Mouse (Mus musculus) kidney, adult 2 months (tissue): ENCODE measurements around the gene Slc5a3. TPM values are rescaled to one million over a fixed set of nuclear protein-coding genes. Genes with fewer than 3 reads are reported as not detected.

Source experiments
- DNase-seq: peaks from one replicate; pipeline ENCODE4 v3.0.0; 2021
- H3K27ac ChIP-seq: fragments of 200-500 bp; 2 replicates; pipeline ENCODE4 v1.5.1; 2012; ENCODE audit warnings: low read depth, low read length, control low read depth, inconsistent platforms; ENCODE audit not compliant: insufficient read depth
- H3K27me3 ChIP-seq: fragments of 200-500 bp; replicated peaks from 2 replicates; pipeline ENCODE4 v1.6.1; 2012; ENCODE audit warnings: mild to moderate bottlenecking, moderate library complexity, low read length, inconsistent platforms; ENCODE audit not compliant: control insufficient read depth, insufficient read depth
- H3K36me3 ChIP-seq: fragments of 200-500 bp; 2 replicates; pipeline ENCODE4 v1.6.1; 2012; ENCODE audit warnings: mild to moderate bottlenecking, moderate library complexity, low read length, inconsistent platforms; ENCODE audit not compliant: control insufficient read depth, insufficient read depth
- H3K4me1 ChIP-seq: fragments of 200-500 bp; 2 replicates; pipeline ENCODE4 v1.6.1; 2011; ENCODE audit warnings: low read length; ENCODE audit not compliant: control insufficient read depth, insufficient read depth
- H3K4me3 ChIP-seq: fragments of 200-500 bp; 2 replicates; pipeline ENCODE4 v1.5.1; 2011; ENCODE audit warnings: mild to moderate bottlenecking, low read depth, low read length, control low read depth; ENCODE audit not compliant: insufficient read depth
- CTCF ChIP-seq: fragments of 200-500 bp; conservative IDR thresholded peaks from 2 replicates; pipeline ENCODE4 v1.5.1; 2011; ENCODE audit warnings: low read depth, mild to moderate bottlenecking, control low read depth, low read length, moderate library complexity, mixed read lengths; ENCODE audit not compliant: insufficient read depth, insufficient read length
- POLR2A ChIP-seq: fragments of 200-500 bp; IDR thresholded peaks from one replicate; pipeline ENCODE4 v1.6.1; 2011; ENCODE audit warnings: low read depth, low read length, control low read depth
- WGBS: fragments of 180-500 bp; shearing (Covaris S2); methylation state at CpG from one replicate; pipeline ENCODE4 v1.1.7; 2018; 5-methylcytosine and 5-hydroxymethylcytosine counted together
- polyA plus RNA-seq: library from polyadenylated mRNA; depleted of rRNA; stranded (reverse); fragments of >200 nt; gene quantifications from 2 replicates; pipeline ENCODE4 v1.2.3, GENCODE M21; 2012

Gene Slc5a3
- polyA plus RNA-seq, 1 experiment, result 17.6 TPM

DNA sequence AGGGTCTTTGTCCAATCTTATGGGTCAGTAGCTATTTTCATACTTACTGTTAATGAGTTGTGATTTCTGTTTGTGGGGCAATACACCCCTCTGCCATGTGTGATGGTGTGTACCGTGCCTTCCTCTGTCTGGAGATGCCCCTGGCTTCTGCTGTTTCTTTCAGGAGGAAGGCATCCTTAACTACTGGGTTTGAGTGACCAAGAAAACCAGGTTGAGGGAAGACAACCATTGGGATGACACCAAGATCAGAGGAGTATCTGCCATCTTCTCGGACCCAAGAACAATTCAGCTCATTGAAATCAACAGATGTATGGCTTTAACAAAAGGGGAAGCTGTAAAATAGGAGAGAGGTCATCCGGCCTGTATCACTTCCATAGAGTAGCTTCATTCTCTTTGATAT, 24.8 kb upstream of the Slc5a3 start:
- 87% methylated on average over 3 of the region's 3 CpGs for WGBS
- H3K27me3 ChIP-seq, result no peaks in the 10 kb centered on the region
- TF ChIP-seq CTCF (no peak), POLR2A (no peak)
- H3K4me1 ChIP-seq, result no peaks in the 10 kb centered on the region
- H3K27ac ChIP-seq, result no peak overlapping the region
- no peaks in the 10 kb centered on the region for H3K36me3 ChIP-seq
- DNase-seq, result no peak
- no peak overlapping the region for H3K4me3 ChIP-seq

DNA sequence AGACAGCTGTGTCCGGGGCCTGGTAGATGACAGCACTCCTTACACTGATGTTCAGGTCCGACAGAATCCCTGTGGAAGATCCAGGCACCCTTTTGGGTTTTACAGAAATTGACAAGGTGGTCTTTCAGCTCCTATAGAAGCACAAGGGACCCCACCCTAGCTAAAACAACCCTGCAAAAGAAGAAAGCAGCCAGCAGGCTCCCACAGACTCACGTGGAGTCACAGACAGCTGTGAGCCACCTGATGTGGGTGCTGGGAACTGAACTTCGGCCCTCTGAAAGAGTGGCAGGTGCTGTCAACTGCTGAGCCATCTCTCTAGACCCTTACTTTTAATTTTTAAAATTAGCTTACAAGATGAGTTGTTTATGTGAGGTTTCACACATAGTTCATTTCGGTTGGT, 23.4 kb upstream of the Slc5a3 start:
- no peak overlapping the region for H3K4me3 ChIP-seq
- no peaks in the 10 kb centered on the region for H3K36me3 ChIP-seq
- no peak for DNase-seq
- no peak for TF ChIP-seq CTCF
- TF ChIP-seq POLR2A, result no peak
- no peaks in the 10 kb centered on the region for H3K27me3 ChIP-seq
- WGBS, result 93% methylated on average over 5 of the region's 5 CpGs
- H3K27ac ChIP-seq, result no peak overlapping the region
- no peaks in the 10 kb centered on the region for H3K4me1 ChIP-seq

DNA sequence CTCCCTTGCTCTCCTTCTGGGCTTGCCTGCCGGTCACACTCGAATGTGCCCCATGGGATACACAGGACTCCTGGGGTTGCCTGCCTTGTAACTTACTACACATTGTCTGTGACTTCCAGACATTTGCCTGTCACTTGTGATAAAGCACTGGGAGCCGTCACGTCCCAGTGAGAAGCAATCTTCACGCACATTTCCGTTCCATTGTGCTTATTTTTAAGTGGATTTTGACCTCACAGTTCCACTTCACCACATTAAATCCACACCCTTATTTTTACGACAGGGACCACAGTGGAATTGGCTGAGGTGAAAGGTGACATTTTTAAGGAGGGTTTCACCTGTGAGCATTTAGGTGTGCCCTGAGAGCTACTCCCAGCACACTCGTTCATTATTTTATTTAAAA, 21.4 kb upstream of the Slc5a3 start:
- Histone ChIP-seq H3K27ac (peak overlapping the region; percentile 18; the same call in 1 of the 2 replicates), H3K4me1 (no peaks in the 10 kb centered on the region), H3K27me3 (no peaks in the 10 kb centered on the region), H3K4me3 (no peak overlapping the region), H3K36me3 (no peaks in the 10 kb centered on the region)
- DNase-seq, result no peak
- TF ChIP-seq CTCF (no peak), POLR2A (no peak)
- 41% methylated on average over 8 of the region's 8 CpGs for WGBS

DNA sequence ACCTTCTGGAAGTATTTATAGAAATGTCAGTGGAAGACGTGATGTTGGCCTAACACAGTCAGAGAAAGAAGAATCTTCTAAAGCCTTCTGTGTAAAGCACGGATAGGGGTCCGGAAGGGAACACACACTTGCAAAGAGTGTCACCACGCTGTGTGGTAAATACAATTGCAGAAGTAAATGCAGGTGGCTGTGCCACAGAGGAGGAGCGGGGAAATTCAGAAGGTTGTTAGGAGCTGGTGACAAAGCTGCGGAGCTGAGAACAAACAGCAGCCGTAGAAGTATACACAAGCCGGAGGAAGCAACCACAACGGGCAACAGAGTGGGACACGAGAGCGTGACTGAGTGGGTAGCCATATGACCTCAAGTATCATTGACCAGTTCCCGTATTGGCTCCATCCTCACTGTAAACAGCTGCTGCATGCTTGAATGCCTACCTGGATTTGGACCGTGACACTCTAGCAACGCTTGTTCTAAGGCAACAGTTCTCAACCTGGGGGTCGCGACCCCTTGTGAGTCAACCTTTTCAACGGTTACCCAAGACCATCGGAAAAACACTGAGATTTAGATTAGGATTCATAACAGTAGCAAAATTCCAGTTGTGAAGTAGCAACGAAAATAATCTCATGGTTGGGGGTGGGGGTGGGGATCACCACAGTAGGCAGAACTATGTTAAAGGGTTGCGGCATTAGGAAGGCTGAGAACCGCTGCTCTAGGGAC, 20.1 kb upstream of the Slc5a3 start:
- H3K4me1 ChIP-seq, result no peaks in the 10 kb centered on the region
- H3K4me3 ChIP-seq, result no peak overlapping the region
- TF ChIP-seq CTCF (no peak), POLR2A (no peak)
- no peaks in the 10 kb centered on the region for H3K36me3 ChIP-seq
- peak overlapping the region; percentile 46; the same call in 1 of the 2 replicates for H3K27ac ChIP-seq
- WGBS, result 62% methylated on average over 21 of the region's 21 CpGs
- peak; percentile 59 for DNase-seq
- H3K27me3 ChIP-seq, result no peaks in the 10 kb centered on the region

- no peaks in the 10 kb centered on the region for H3K27me3 ChIP-seq
- no peak for TF ChIP-seq CTCF
- no peak for TF ChIP-seq POLR2A
- WGBS, result 68% methylated on average over 7 of the region's 7 CpGs
- no peaks in the 10 kb centered on the region for H3K36me3 ChIP-seq
- H3K27ac ChIP-seq, result peak overlapping the region; percentile 79
- DNase-seq, result peak; percentile 62
- H3K4me1 ChIP-seq, result no peaks in the 10 kb centered on the region
- no peak overlapping the region for H3K4me3 ChIP-seq
These were observed 18.7 kb upstream of the Slc5a3 start for GRCm38 (mm10) chr16:92039421-92039820.

GRCm38 (mm10) chr16:92039966-92040365, 18.2 kb upstream of the Slc5a3 start:
- Histone ChIP-seq H3K27ac (no peak overlapping the region), H3K4me3 (no peak overlapping the region), H3K27me3 (no peaks in the 10 kb centered on the region), H3K4me1 (no peaks in the 10 kb centered on the region), H3K36me3 (no peaks in the 10 kb centered on the region)
- WGBS, result 93% methylated on average over 11 of the region's 11 CpGs
- TF ChIP-seq POLR2A (no peak), CTCF (no peak)
- DNase-seq, result no peak

- no peak for DNase-seq
- 74% methylated on average over 7 of the region's 7 CpGs for WGBS
These were observed 6.3 kb upstream of the Slc5a3 start for GRCm38 (mm10) chr16:92051777-92052310.

More at GRCm38 (mm10) chr16:92051777-92052310, 6.3 kb upstream of the Slc5a3 start:
- no peak overlapping the region for H3K27ac ChIP-seq
- H3K36me3 ChIP-seq, result no peaks in the 10 kb centered on the region
- no peaks in the 10 kb centered on the region for H3K27me3 ChIP-seq
- 0 out of 2 replicates have a peak, but pooled peaks cover 3% of the 10 kb centered on the region for H3K4me1 ChIP-seq
- TF ChIP-seq CTCF, result no peak
- no peak overlapping the region for H3K4me3 ChIP-seq
